Mouse (Mus musculus): ENCODE data around the gene Fam131a. TPM values are rescaled to one million over a fixed set of nuclear protein-coding genes. Genes with fewer than 3 reads are reported as not detected.
A peak's percentile ranks its signal among the peaks of the same experiment; 100 is the strongest.

The Fam131a gene
- total and polyA plus RNA-seq, 3 experiments, result 22.2 to 31.3 (median 24.6) TPM

GRCm38 (mm10) chr16:20715976-20716840 lies 23.2 kb downstream of the Fam131a start:
- peak overlapping the region; percentile 80 for H3K4me3 ChIP-seq
- H3K27me3 ChIP-seq (ENCODE audit: control insufficient read depth, insufficient read depth, low read length), result no peaks in the 10 kb centered on the region
- peak overlapping the region; percentile 72 for H3K9ac ChIP-seq (ENCODE audit: low read depth, low read length)
- WGBS, result under 1% methylated on average over 68 of the region's 68 CpGs
- no peak for TF ChIP-seq EP300 (IDR thresholded peaks at IDR 0.05; ENCODE audit: insufficient read depth, low read depth, low read length)
- peak; percentile 42 for TF ChIP-seq CTCF (IDR thresholded peaks at IDR 0.05)
- no peak for TF ChIP-seq POLR2A (IDR thresholded peaks at IDR 0.05; ENCODE audit: insufficient read depth, low read depth, low read length)
- peak overlapping the region; percentile 90 for H3K27ac ChIP-seq
- DNase-seq, result peak; percentile 88 to 89
- peaks cover 4% of the 10 kb centered on the region for H3K4me1 ChIP-seq (ENCODE audit: control insufficient read depth, insufficient read depth, low read length)
- no peaks in the 10 kb centered on the region for H3K79me2 ChIP-seq (replicated peaks; ENCODE audit: control insufficient read depth, insufficient read depth, low read length)
- H3K36me3 ChIP-seq (ENCODE audit: control insufficient read depth, insufficient read depth, low read length), result no peaks in the 10 kb centered on the region
- intact Hi-C loops (cut with DNase I), result loop anchor here (2.0 to 5.0 kb wide), 3 partner anchors 43 to 219 kb away; partner anchors contain the start of genes Abcf3 and Eif2b5

GRCm38 (mm10) chr16:20716841-20717180 lies 23.8 kb downstream of the Fam131a start:
- intact Hi-C loops (cut with DNase I), result loop anchor here (2.0 to 5.0 kb wide), 3 partner anchors 44 to 220 kb away; partner anchors contain the start of genes Abcf3 and Eif2b5
- DNase-seq, result no peak
- no peaks in the 10 kb centered on the region for H3K36me3 ChIP-seq (ENCODE audit: control insufficient read depth, insufficient read depth, low read length)
- peak overlapping the region; percentile 69 for H3K9ac ChIP-seq (ENCODE audit: low read depth, low read length)
- peaks cover 4% of the 10 kb centered on the region for H3K4me1 ChIP-seq (ENCODE audit: control insufficient read depth, insufficient read depth, low read length)
- peak overlapping the region; percentile 90 for H3K27ac ChIP-seq
- WGBS, result 2% methylated on average over 8 of the region's 8 CpGs
- peak overlapping the region; percentile 80 for H3K4me3 ChIP-seq
- no peaks in the 10 kb centered on the region for H3K27me3 ChIP-seq (ENCODE audit: control insufficient read depth, insufficient read depth, low read length)
- TF ChIP-seq CTCF (IDR thresholded peaks at IDR 0.05), result no peak
- no peak for TF ChIP-seq EP300 (IDR thresholded peaks at IDR 0.05; ENCODE audit: insufficient read depth, low read depth, low read length)
- TF ChIP-seq POLR2A (IDR thresholded peaks at IDR 0.05; ENCODE audit: insufficient read depth, low read depth, low read length), result peak; percentile 39; the same call in 1 of the 2 replicates
- H3K79me2 ChIP-seq (replicated peaks; ENCODE audit: control insufficient read depth, insufficient read depth, low read length), result no peaks in the 10 kb centered on the region

- Histone ChIP-seq H3K36me3 (ENCODE audit: control insufficient read depth, insufficient read depth, low read length) (no peaks in the 10 kb centered on the region), H3K9ac (ENCODE audit: low read depth, low read length) (peak within 1 kb of the TSS; percentile 76), H3K27ac (peak within 1 kb of the TSS; percentile 90), H3K4me3 (peak within 1 kb of the TSS; percentile 80), H3K4me1 (ENCODE audit: control insufficient read depth, insufficient read depth, low read length) (peaks cover 4% of the 10 kb centered on the region), H3K79me2 (replicated peaks; ENCODE audit: control insufficient read depth, insufficient read depth, low read length) (no peaks in the 10 kb centered on the region), H3K27me3 (ENCODE audit: control insufficient read depth, insufficient read depth, low read length) (no peaks in the 10 kb centered on the region)
- TF ChIP-seq CTCF (IDR thresholded peaks at IDR 0.05) (peak; percentile 87), POLR2A (IDR thresholded peaks at IDR 0.05; ENCODE audit: insufficient read depth, low read depth, low read length) (peak; percentile 63), EP300 (IDR thresholded peaks at IDR 0.05; ENCODE audit: insufficient read depth, low read depth, low read length) (no peak; the same call in 1 of the 2 replicates)
- under 1% methylated on average over 62 of the region's 62 CpGs for WGBS
- intact Hi-C loops (cut with DNase I), result loop anchor here (2.0 to 5.0 kb wide), 3 partner anchors 45 to 220 kb away; partner anchors contain the start of genes Abcf3 and Eif2b5
- peak; percentile 98 for DNase-seq
These were observed 24.3 kb downstream of the Fam131a start, which contains the start of the genes Polr2h and Clcn2 for GRCm38 (mm10) chr16:20717181-20717977. Gene Polr2h, plus strand, starts transcription at chr16:20717665. Gene Clcn2, minus strand, starts transcription at chr16:20717746.

GRCm38 (mm10) chr16:20717978-20718670 lies 25.1 kb downstream of the Fam131a start:
- TF ChIP-seq EP300 (IDR thresholded peaks at IDR 0.05; ENCODE audit: insufficient read depth, low read depth, low read length), result no peak
- TF ChIP-seq CTCF (IDR thresholded peaks at IDR 0.05), result no peak
- no peak for TF ChIP-seq POLR2A (IDR thresholded peaks at IDR 0.05; ENCODE audit: insufficient read depth, low read depth, low read length)
- Histone ChIP-seq H3K79me2 (replicated peaks; ENCODE audit: control insufficient read depth, insufficient read depth, low read length) (no peaks in the 10 kb centered on the region), H3K9ac (ENCODE audit: low read depth, low read length) (peak overlapping the region; percentile 76), H3K4me3 (peak overlapping the region; percentile 80), H3K4me1 (ENCODE audit: control insufficient read depth, insufficient read depth, low read length) (peaks cover 4% of the 10 kb centered on the region), H3K36me3 (ENCODE audit: control insufficient read depth, insufficient read depth, low read length) (no peaks in the 10 kb centered on the region), H3K27ac (peak overlapping the region; percentile 90), H3K27me3 (ENCODE audit: control insufficient read depth, insufficient read depth, low read length) (no peaks in the 10 kb centered on the region)
- intact Hi-C loops (cut with DNase I), result loop anchor here (2.0 to 5.0 kb wide), 3 partner anchors 45 to 221 kb away; partner anchors contain the start of genes Abcf3 and Eif2b5
- DNase-seq, result no peak
- WGBS, result under 1% methylated on average over 18 of the region's 18 CpGs

- TF ChIP-seq EP300 (IDR thresholded peaks at IDR 0.05; ENCODE audit: insufficient read depth, low read depth, low read length) (no peak), POLR2A (IDR thresholded peaks at IDR 0.05; ENCODE audit: insufficient read depth, low read depth, low read length) (no peak), CTCF (IDR thresholded peaks at IDR 0.05) (no peak)
- Histone ChIP-seq H3K9ac (ENCODE audit: low read depth, low read length) (no peak overlapping the region), H3K4me1 (ENCODE audit: control insufficient read depth, insufficient read depth, low read length) (peaks cover 4% of the 10 kb centered on the region), H3K27me3 (ENCODE audit: control insufficient read depth, insufficient read depth, low read length) (no peaks in the 10 kb centered on the region), H3K27ac (no peak overlapping the region), H3K36me3 (ENCODE audit: control insufficient read depth, insufficient read depth, low read length) (no peaks in the 10 kb centered on the region), H3K4me3 (no peak overlapping the region), H3K79me2 (replicated peaks; ENCODE audit: control insufficient read depth, insufficient read depth, low read length) (no peaks in the 10 kb centered on the region)
- 81% methylated on average over 10 of the region's 10 CpGs for WGBS
- no peak for DNase-seq
- intact Hi-C loops (cut with DNase I), result no loop called here
These were observed 28.8 kb downstream of the Fam131a start for GRCm38 (mm10) chr16:20721808-20722207.
